Mouse (Mus musculus) neural tube, embryonic 14.5 days (tissue): ENCODE measurements around the gene Col4a3. TPM values are rescaled to one million over a fixed set of nuclear protein-coding genes. Genes with fewer than 3 reads are reported as not detected.
A peak's percentile ranks its signal among the peaks of the same experiment; 100 is the strongest.

Experiments
- ATAC-seq: fragments of 200-750 bp; cut with Nextera tagmentation; 2 replicates; pipeline ENCODE4 v1.8.0; 2017; ENCODE audit warnings: low read depth, mild to moderate bottlenecking, moderate TSS enrichment, moderate library complexity
- H3K27ac ChIP-seq: fragments of 300-500 bp; sonication (generic); 2 replicates; pipeline ENCODE4 v1.5.1; 2014; ENCODE audit warnings: low read depth, mild to moderate bottlenecking, control low read depth, low read length, moderate library complexity, mixed read lengths
- H3K27me3 ChIP-seq: fragments of 300-500 bp; sonication (generic); 2 replicates; pipeline ENCODE4 v1.6.1; 2014; ENCODE audit warnings: low read length; ENCODE audit not compliant: control insufficient read depth, insufficient read depth
- H3K36me3 ChIP-seq: fragments of 300-500 bp; sonication (generic); 2 replicates; pipeline ENCODE4 v1.6.1; 2014; ENCODE audit warnings: low read length, mixed read lengths; ENCODE audit not compliant: control insufficient read depth, insufficient read depth
- H3K4me1 ChIP-seq: fragments of 300-500 bp; sonication (generic); 2 replicates; pipeline ENCODE4 v1.6.1; 2014; ENCODE audit warnings: low read length; ENCODE audit not compliant: control insufficient read depth, insufficient read depth
- H3K4me2 ChIP-seq: fragments of 300-500 bp; sonication (generic); 2 replicates; pipeline ENCODE4 v1.6.1; 2014; ENCODE audit warnings: mild to moderate bottlenecking, low read depth, low read length, control low read depth
- H3K4me3 ChIP-seq: fragments of 300-500 bp; sonication (generic); 2 replicates; pipeline ENCODE4 v1.5.1; 2014; ENCODE audit warnings: low read depth, low read length, control low read depth, mixed read lengths
- H3K9ac ChIP-seq: fragments of 300-500 bp; sonication (generic); replicated peaks from 2 replicates; pipeline ENCODE4 v1.6.1; 2014; ENCODE audit warnings: low read depth, mild to moderate bottlenecking, control low read depth, low read length, mixed read lengths
- H3K9me3 ChIP-seq: fragments of 300-500 bp; sonication (generic); 2 replicates; pipeline ENCODE4 v1.6.1; 2016; ENCODE audit warnings: low read length; ENCODE audit not compliant: control insufficient read depth
- WGBS: fragments of 180-500 bp; shearing (Covaris S2); extraction: QIAGEN DNeasy Blood & Tissue Kit; methylation state at CpG from one replicate; pipeline ENCODE4 v1.1.7; 2014; 5-methylcytosine and 5-hydroxymethylcytosine counted together
- polyA plus RNA-seq: library from polyadenylated mRNA; unstranded; fragments of >200 nt; fragmentation: Nextera tagmentation; extraction: Ambion mirVana; gene quantifications from 2 replicates; pipeline ENCODE4 v1.2.1, GENCODE M21; 2014

Col4a3 gene
- polyA plus RNA-seq, 1 experiment from 2014 or later: 0.09 TPM

GRCm38 (mm10) chr1:82638428-82638827, 51.7 kb downstream of the Col4a3 start:
- Histone ChIP-seq H3K4me1 (peaks cover 3% of the 10 kb centered on the region; the same call in 1 of the 2 replicates), H3K9me3 (no peaks in the 10 kb centered on the region), H3K4me2 (no peak overlapping the region), H3K27ac (no peak overlapping the region), H3K4me3 (no peak overlapping the region), H3K27me3 (no peaks in the 10 kb centered on the region), H3K9ac (no peak overlapping the region), H3K36me3 (no peaks in the 10 kb centered on the region)
- ATAC-seq: no peak
- 82% methylated on average over 2 of the region's 2 CpGs for WGBS

GRCm38 (mm10) chr1:82641316-82641987, 54.7 kb downstream of the Col4a3 start:
- Histone ChIP-seq H3K4me3 (peak overlapping the region; percentile 12; the same call in 1 of the 2 replicates), H3K27me3 (no peaks in the 10 kb centered on the region), H3K4me1 (no peaks in the 10 kb centered on the region), H3K9ac (no peak overlapping the region), H3K36me3 (no peaks in the 10 kb centered on the region), H3K27ac (no peak overlapping the region), H3K4me2 (peak overlapping the region; percentile 44; the same call in 1 of the 2 replicates), H3K9me3 (no peaks in the 10 kb centered on the region)
- ATAC-seq: no peak
- WGBS: 36% methylated on average over 18 of the region's 18 CpGs

- H3K9me3 ChIP-seq: no peaks in the 10 kb centered on the region
- ATAC-seq: no peak
- H3K27me3 ChIP-seq: no peaks in the 10 kb centered on the region
- no peak overlapping the region for H3K27ac ChIP-seq
- no peaks in the 10 kb centered on the region for H3K36me3 ChIP-seq
- H3K9ac ChIP-seq: no peak overlapping the region
- no peaks in the 10 kb centered on the region for H3K4me1 ChIP-seq
- H3K4me3 ChIP-seq: no peak overlapping the region
- WGBS: 70% methylated on average over 10 of the region's 10 CpGs
- no peak overlapping the region for H3K4me2 ChIP-seq
Observed at GRCm38 (mm10) chr1:82647989-82648388, 61.3 kb downstream of the Col4a3 start.

GRCm38 (mm10) chr1:82650868-82651267, 64.1 kb downstream of the Col4a3 start:
- WGBS: 63% methylated on average over 4 of the region's 4 CpGs
- no peak for ATAC-seq
- Histone ChIP-seq H3K36me3 (no peaks in the 10 kb centered on the region), H3K27ac (no peak overlapping the region), H3K4me3 (no peak overlapping the region), H3K4me1 (no peaks in the 10 kb centered on the region), H3K9me3 (no peaks in the 10 kb centered on the region), H3K27me3 (no peaks in the 10 kb centered on the region), H3K4me2 (no peak overlapping the region), H3K9ac (no peak overlapping the region)

- 53% methylated on average over 7 of the region's 7 CpGs for WGBS
- Histone ChIP-seq H3K9ac (no peak overlapping the region), H3K4me1 (no peaks in the 10 kb centered on the region)
Observed at GRCm38 (mm10) chr1:82654046-82654445, 67.3 kb downstream of the Col4a3 start.

GRCm38 (mm10) chr1:82656452-82656851, 69.7 kb downstream of the Col4a3 start:
- H3K4me2 ChIP-seq: no peak overlapping the region; the same call in 1 of the 2 replicates
- H3K36me3 ChIP-seq: no peaks in the 10 kb centered on the region
- no peak overlapping the region for H3K9ac ChIP-seq
- no peaks in the 10 kb centered on the region for H3K4me1 ChIP-seq
- H3K27ac ChIP-seq: no peak overlapping the region
- peak; percentile 79; the same call in 1 of the 2 replicates for ATAC-seq
- no peak overlapping the region for H3K4me3 ChIP-seq
- H3K27me3 ChIP-seq: no peaks in the 10 kb centered on the region
- 30% methylated on average over 3 of the region's 3 CpGs for WGBS
- H3K9me3 ChIP-seq: no peaks in the 10 kb centered on the region

More at GRCm38 (mm10) chr1:82654046-82654445, 67.3 kb downstream of the Col4a3 start:
- Histone ChIP-seq H3K36me3 (no peaks in the 10 kb centered on the region), H3K9me3 (no peaks in the 10 kb centered on the region), H3K4me2 (no peak overlapping the region), H3K4me3 (no peak overlapping the region), H3K27ac (no peak overlapping the region), H3K27me3 (no peaks in the 10 kb centered on the region)
- no peak for ATAC-seq

GRCm38 (mm10) chr1:82662269-82662668, 75.5 kb downstream of the Col4a3 start:
- Histone ChIP-seq H3K4me3 (no peak overlapping the region), H3K27ac (no peak overlapping the region), H3K9ac (no peak overlapping the region), H3K27me3 (no peaks in the 10 kb centered on the region), H3K4me2 (no peak overlapping the region), H3K9me3 (no peaks in the 10 kb centered on the region), H3K4me1 (no peaks in the 10 kb centered on the region), H3K36me3 (no peaks in the 10 kb centered on the region)
- WGBS: 90% methylated on average over 2 of the region's 2 CpGs
- no peak for ATAC-seq

- no peak overlapping the region for H3K27ac ChIP-seq
- ATAC-seq: peak; percentile 82; the same call in 1 of the 2 replicates
- no peak overlapping the region for H3K4me2 ChIP-seq
- no peaks in the 10 kb centered on the region for H3K36me3 ChIP-seq
- H3K27me3 ChIP-seq: no peaks in the 10 kb centered on the region
- H3K9ac ChIP-seq: no peak overlapping the region
- H3K9me3 ChIP-seq: no peaks in the 10 kb centered on the region
- no peaks in the 10 kb centered on the region for H3K4me1 ChIP-seq
- WGBS: 16% methylated on average over 2 of the region's 2 CpGs
- H3K4me3 ChIP-seq: no peak overlapping the region
Observed at GRCm38 (mm10) chr1:82663522-82663921, 76.8 kb downstream of the Col4a3 start.

GRCm38 (mm10) chr1:82686328-82686727, 99.6 kb downstream of the Col4a3 start:
- Histone ChIP-seq H3K27ac (no peak overlapping the region), H3K4me1 (no peaks in the 10 kb centered on the region), H3K9ac (no peak overlapping the region), H3K4me3 (no peak overlapping the region), H3K36me3 (no peaks in the 10 kb centered on the region), H3K27me3 (no peaks in the 10 kb centered on the region), H3K4me2 (no peak overlapping the region), H3K9me3 (no peaks in the 10 kb centered on the region)
- no peak for ATAC-seq
- 84% methylated on average over 5 of the region's 5 CpGs for WGBS
